In genomic region chr10:120694472-120694871, GRCm38 (mm10) we compare ENCODE assay signal across 9 mouse cellular contexts.
DNase-seq lines count a peak whose midpoint lies in the region; ATAC-seq lines count a peak whose summit lies in the region.
"Had no signal": no experiment of that assay in that cellular context is flagged by ENCODE, and none has a peak within 500 bp of the region (broad histone marks: within the 10 kb centered on the region; RNA-seq: fewer than 3 reads in every experiment).

No protein-coding gene starts in this region.

- no peaks in the 10 kb centered on the region for H3K36me3 ChIP-seq in forebrain, embryonic 14.5 days (ENCODE audit: control insufficient read depth, insufficient read depth, low read length)
- no peaks in the 10 kb centered on the region for H3K36me3 ChIP-seq in forebrain, embryonic 12.5 days (replicated peaks)
- no peaks in the 10 kb centered on the region for H3K36me3 ChIP-seq in limb, embryonic 15.5 days

- no peak overlapping the region for H3K9ac ChIP-seq in forebrain, embryonic 14.5 days (ENCODE audit: low read length)
- H3K9ac ChIP-seq in forebrain, embryonic 12.5 days = no peak overlapping the region
- no peak overlapping the region for H3K9ac ChIP-seq in limb, embryonic 15.5 days

- WGBS in forebrain, embryonic 14.5 days = 26% methylated on average over 18 of the region's 18 CpGs
- 24% methylated on average over 18 of the region's 18 CpGs for WGBS in forebrain, embryonic 12.5 days
- 7% methylated on average over 18 of the region's 18 CpGs for WGBS in limb, embryonic 15.5 days

- H3K4me3 ChIP-seq in forebrain, embryonic 14.5 days (ENCODE audit: low read depth, low read length) = no peak overlapping the region
- no peak overlapping the region for H3K4me3 ChIP-seq in forebrain, embryonic 12.5 days (replicated peaks)
- peak overlapping the region; percentile 15 for H3K4me3 ChIP-seq in limb, embryonic 15.5 days

- ATAC-seq in forebrain, embryonic 14.5 days = no peak
- no peak for ATAC-seq in forebrain, embryonic 12.5 days (ENCODE audit: low FRiP score)
- ATAC-seq in limb, embryonic 15.5 days (ENCODE audit: insufficient number of reproducible peaks, low FRiP score, low TSS enrichment, low read depth) = no peak
- no peak for ATAC-seq in cerebellum, adult (ENCODE audit: insufficient number of reproducible peaks, low FRiP score, low TSS enrichment)
- ATAC-seq: CD4-positive, CD25-positive, alpha-beta regulatory T cell, adult 4 months had no signal

- H3K27me3 ChIP-seq in forebrain, embryonic 14.5 days (replicated peaks; ENCODE audit: control insufficient read depth, insufficient read depth, low read length) = no peaks in the 10 kb centered on the region
- H3K27me3 ChIP-seq in forebrain, embryonic 12.5 days = peaks cover 26% of the 10 kb centered on the region
- peaks cover 3% of the 10 kb centered on the region; the same call in 1 of the 2 replicates for H3K27me3 ChIP-seq in limb, embryonic 15.5 days

- no peak overlapping the region for H3K27ac ChIP-seq in forebrain, embryonic 14.5 days (ENCODE audit: low read depth, low read length)
- H3K27ac ChIP-seq in forebrain, embryonic 12.5 days = no peak overlapping the region
- H3K27ac ChIP-seq in limb, embryonic 15.5 days = no peak overlapping the region

- H3K9me3 ChIP-seq in forebrain, embryonic 14.5 days (replicated peaks; ENCODE audit: control insufficient read depth, low read length) = no peaks in the 10 kb centered on the region
- no peaks in the 10 kb centered on the region for H3K9me3 ChIP-seq in forebrain, embryonic 12.5 days
- no peaks in the 10 kb centered on the region for H3K9me3 ChIP-seq in limb, embryonic 15.5 days

- H3K4me1 ChIP-seq in forebrain, embryonic 14.5 days (ENCODE audit: control insufficient read depth, insufficient read depth, low read length) = no peaks in the 10 kb centered on the region; the same call in 1 of the 2 replicates
- H3K4me1 ChIP-seq in forebrain, embryonic 12.5 days = peaks cover 12% of the 10 kb centered on the region
- H3K4me1 ChIP-seq in limb, embryonic 15.5 days = peaks cover 12% of the 10 kb centered on the region

- DNase-seq in forebrain, embryonic 14.5 days (ENCODE audit: low spot score) = no peak
- DNase-seq in retina, postnatal 1 day = peak; percentile 27
- DNase-seq in retina, embryonic 14.5 days (ENCODE audit: low spot score) = no peak
- DNase-seq in cerebellum, adult 11-12 months = no peak
- DNase-seq in cerebellum, postnatal 36 days = no peak

- 0 out of 2 replicates have a peak overlapping the region, but pooled peaks have one; percentile 14 for H3K4me2 ChIP-seq in forebrain, embryonic 14.5 days (ENCODE audit: low read length)
- no peak overlapping the region for H3K4me2 ChIP-seq in forebrain, embryonic 12.5 days
- peak overlapping the region; percentile 35 for H3K4me2 ChIP-seq in limb, embryonic 15.5 days
